Mouse (Mus musculus): ENCODE measurements at regions not wholly inside any gene's neighbourhood (a gene's known extent, or its start where the extent isn't known, plus 50 kb on each side); places are given as distances from the start of the nearest gene placed in this dataset.
"Not testable (repeated sequence)": the region's sequence is repeated elsewhere in the genome, so short reads cannot be mapped to it uniquely, and the experiment has no call there.

GRCm38 (mm10) chr11:12522063-12522462, 57.3 kb upstream of the Cobl start:
- not testable (repeated sequence) for H3K9me3 ChIP-seq; ATAC-seq (ENCODE audit: insufficient number of reproducible peaks, insufficient read depth, low FRiP score, low TSS enrichment, low read depth); H3K4me3 ChIP-seq; H3K9ac ChIP-seq; H3K4me2 ChIP-seq; H3K27ac ChIP-seq; H3K36me3 ChIP-seq
- peaks cover 12% of the 10 kb centered on the region for H3K27me3 ChIP-seq
- H3K4me1 ChIP-seq: peaks cover 12% of the 10 kb centered on the region
- WGBS: 57% methylated on average over 2 of the region's 2 CpGs

DNA sequence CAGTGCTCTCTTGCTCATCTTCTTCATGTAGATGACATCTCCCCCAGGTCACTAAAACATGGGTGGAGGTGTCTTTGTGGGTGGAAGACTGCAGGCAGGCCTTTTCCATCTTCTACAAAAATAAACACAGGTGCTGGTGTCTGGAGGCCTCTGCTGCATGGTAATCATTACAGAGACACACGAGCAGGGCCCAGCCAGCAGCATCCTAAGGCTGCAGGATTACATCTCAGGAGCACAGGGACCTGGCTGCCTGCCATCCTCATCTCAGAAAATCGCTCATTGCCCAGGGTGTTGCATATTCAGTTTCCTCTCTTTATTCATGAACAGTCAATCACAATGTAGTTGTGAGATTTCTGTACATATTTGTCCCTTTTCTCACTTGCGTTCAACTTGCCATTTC, 56.5 kb upstream of the Cobl start:
- Histone ChIP-seq H3K27ac (no peak overlapping the region), H3K36me3 (no peaks in the 10 kb centered on the region), H3K27me3 (peaks cover 13% of the 10 kb centered on the region), H3K4me3 (no peak overlapping the region), H3K4me2 (no peak overlapping the region), H3K4me1 (peaks cover 12% of the 10 kb centered on the region), H3K9me3 (no peaks in the 10 kb centered on the region), H3K9ac (no peak overlapping the region)
- 32% methylated on average over 3 of the region's 3 CpGs for WGBS
- ATAC-seq (ENCODE audit: insufficient number of reproducible peaks, insufficient read depth, low FRiP score, low TSS enrichment, low read depth): no peak

DNA sequence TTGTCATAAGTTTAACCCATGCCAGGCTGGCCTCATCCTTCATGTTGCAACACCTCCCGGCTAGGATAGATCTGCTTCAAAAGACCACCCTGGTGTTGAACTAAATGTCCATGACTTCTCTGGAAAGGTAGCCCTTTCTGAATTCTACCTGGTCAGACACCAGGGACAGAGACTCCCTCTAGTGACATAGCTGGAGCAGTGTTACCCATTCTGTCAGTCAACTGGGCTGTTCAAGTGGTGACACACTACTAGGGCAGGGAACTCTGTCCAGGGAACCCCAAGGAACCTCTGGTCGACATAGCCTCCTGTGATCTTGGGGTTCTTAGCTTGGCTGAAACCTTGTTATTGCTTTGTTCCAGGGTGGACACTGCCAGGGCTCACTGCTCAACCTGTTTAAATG, 51.6 kb upstream of the Cobl start:
- peaks cover 22% of the 10 kb centered on the region for H3K4me1 ChIP-seq
- no peak overlapping the region for H3K4me2 ChIP-seq
- no peak overlapping the region for H3K27ac ChIP-seq
- no peaks in the 10 kb centered on the region for H3K9me3 ChIP-seq
- ATAC-seq (ENCODE audit: insufficient number of reproducible peaks, insufficient read depth, low FRiP score, low TSS enrichment, low read depth): no peak
- no peaks in the 10 kb centered on the region for H3K36me3 ChIP-seq
- WGBS: 89% methylated on average over 2 of the region's 2 CpGs
- no peak overlapping the region for H3K4me3 ChIP-seq
- H3K9ac ChIP-seq: no peak overlapping the region
- H3K27me3 ChIP-seq: peaks cover 17% of the 10 kb centered on the region

Data from embryonic facial prominence, embryonic 13.5 days (tissue).